Mouse (Mus musculus): ENCODE measurements around the gene Parp6. TPM values are rescaled to one million over a fixed set of nuclear protein-coding genes. Genes with fewer than 3 reads are reported as not detected.
A peak's percentile ranks its signal among the peaks of the same experiment; 100 is the strongest.

Parp6 gene
- polyA plus RNA-seq, 1 experiment = 28.3 TPM

GRCm38 (mm10) chr9:59658146-59658545, 41.1 kb downstream of the Parp6 start:
- Histone ChIP-seq H3K9me3 (replicated peaks; ENCODE audit: control insufficient read depth, insufficient read depth, low read length, poor library complexity, severe bottlenecking) (no peaks in the 10 kb centered on the region), H3K27me3 (ENCODE audit: control insufficient read depth, insufficient read depth, low read length, poor library complexity, severe bottlenecking) (no peaks in the 10 kb centered on the region), H3K9ac (ENCODE audit: low read depth, poor library complexity, severe bottlenecking) (peak overlapping the region; percentile 89), H3K4me3 (ENCODE audit: low read depth, low read length) (peak overlapping the region; percentile 93), H3K36me3 (ENCODE audit: control insufficient read depth, insufficient read depth, low read length, poor library complexity, severe bottlenecking) (peaks cover 36% of the 10 kb centered on the region), H3K27ac (ENCODE audit: insufficient read depth, low read length) (peak overlapping the region; percentile 52), H3K4me1 (ENCODE audit: control insufficient read depth, insufficient read depth, low read length) (peaks cover 2% of the 10 kb centered on the region)
- TF ChIP-seq EP300 (IDR thresholded peaks at IDR 0.05; ENCODE audit: insufficient read depth, low read depth, low read length) = no peak
- no peak for TF ChIP-seq CTCF (IDR thresholded peaks at IDR 0.05; ENCODE audit: low read depth, low read length)
- TF ChIP-seq POLR2A (IDR thresholded peaks at IDR 0.05; ENCODE audit: insufficient read depth, low read length) = no peak

- peak overlapping the region; percentile 55 for H3K27ac ChIP-seq (ENCODE audit: insufficient read depth, low read length)
- H3K36me3 ChIP-seq (ENCODE audit: control insufficient read depth, insufficient read depth, low read length, poor library complexity, severe bottlenecking) = peaks cover 48% of the 10 kb centered on the region
- H3K4me3 ChIP-seq (ENCODE audit: low read depth, low read length) = peak overlapping the region; percentile 93
- H3K9ac ChIP-seq (ENCODE audit: low read depth, poor library complexity, severe bottlenecking) = peak overlapping the region; percentile 89
- H3K4me1 ChIP-seq (ENCODE audit: control insufficient read depth, insufficient read depth, low read length) = peaks cover 3% of the 10 kb centered on the region
- peak; percentile 69 for TF ChIP-seq CTCF (IDR thresholded peaks at IDR 0.05; ENCODE audit: low read depth, low read length)
- TF ChIP-seq POLR2A (IDR thresholded peaks at IDR 0.05; ENCODE audit: insufficient read depth, low read length) = peak; percentile 89
- TF ChIP-seq EP300 (IDR thresholded peaks at IDR 0.05; ENCODE audit: insufficient read depth, low read depth, low read length) = peak; percentile 90
- H3K27me3 ChIP-seq (ENCODE audit: control insufficient read depth, insufficient read depth, low read length, poor library complexity, severe bottlenecking) = no peaks in the 10 kb centered on the region
- no peaks in the 10 kb centered on the region for H3K9me3 ChIP-seq (replicated peaks; ENCODE audit: control insufficient read depth, insufficient read depth, low read length, poor library complexity, severe bottlenecking)
These were observed 42.2 kb downstream of the Parp6 start for GRCm38 (mm10) chr9:59659036-59660026.

- Histone ChIP-seq H3K4me1 (ENCODE audit: control insufficient read depth, insufficient read depth, low read length) (peaks cover 3% of the 10 kb centered on the region), H3K9ac (ENCODE audit: low read depth, poor library complexity, severe bottlenecking) (peak overlapping the region; percentile 15), H3K4me3 (ENCODE audit: low read depth, low read length) (peak overlapping the region; percentile 70), H3K27me3 (ENCODE audit: control insufficient read depth, insufficient read depth, low read length, poor library complexity, severe bottlenecking) (no peaks in the 10 kb centered on the region), H3K27ac (ENCODE audit: insufficient read depth, low read length) (no peak overlapping the region), H3K9me3 (replicated peaks; ENCODE audit: control insufficient read depth, insufficient read depth, low read length, poor library complexity, severe bottlenecking) (no peaks in the 10 kb centered on the region), H3K36me3 (ENCODE audit: control insufficient read depth, insufficient read depth, low read length, poor library complexity, severe bottlenecking) (peaks cover 58% of the 10 kb centered on the region)
- TF ChIP-seq CTCF (IDR thresholded peaks at IDR 0.05; ENCODE audit: low read depth, low read length) (no peak), EP300 (IDR thresholded peaks at IDR 0.05; ENCODE audit: insufficient read depth, low read depth, low read length) (no peak), POLR2A (IDR thresholded peaks at IDR 0.05; ENCODE audit: insufficient read depth, low read length) (no peak)
These were observed 43.3 kb downstream of the Parp6 start for GRCm38 (mm10) chr9:59660421-59660820.

GRCm38 (mm10) chr9:59661298-59661975, 44.4 kb downstream of the Parp6 start:
- TF ChIP-seq EP300 (IDR thresholded peaks at IDR 0.05; ENCODE audit: insufficient read depth, low read depth, low read length) = no peak
- no peak for TF ChIP-seq CTCF (IDR thresholded peaks at IDR 0.05; ENCODE audit: low read depth, low read length)
- no peak for TF ChIP-seq POLR2A (IDR thresholded peaks at IDR 0.05; ENCODE audit: insufficient read depth, low read length)
- peaks cover 3% of the 10 kb centered on the region for H3K4me1 ChIP-seq (ENCODE audit: control insufficient read depth, insufficient read depth, low read length)
- peak overlapping the region; percentile 70 for H3K4me3 ChIP-seq (ENCODE audit: low read depth, low read length)
- no peaks in the 10 kb centered on the region for H3K9me3 ChIP-seq (replicated peaks; ENCODE audit: control insufficient read depth, insufficient read depth, low read length, poor library complexity, severe bottlenecking)
- no peak overlapping the region for H3K27ac ChIP-seq (ENCODE audit: insufficient read depth, low read length)
- H3K27me3 ChIP-seq (ENCODE audit: control insufficient read depth, insufficient read depth, low read length, poor library complexity, severe bottlenecking) = no peaks in the 10 kb centered on the region
- no peak overlapping the region for H3K9ac ChIP-seq (ENCODE audit: low read depth, poor library complexity, severe bottlenecking)
- H3K36me3 ChIP-seq (ENCODE audit: control insufficient read depth, insufficient read depth, low read length, poor library complexity, severe bottlenecking) = peaks cover 68% of the 10 kb centered on the region

GRCm38 (mm10) chr9:59663226-59663625, 46.1 kb downstream of the Parp6 start:
- Histone ChIP-seq H3K27me3 (ENCODE audit: control insufficient read depth, insufficient read depth, low read length, poor library complexity, severe bottlenecking) (no peaks in the 10 kb centered on the region), H3K4me3 (ENCODE audit: low read depth, low read length) (peak overlapping the region; percentile 22; the same call in 1 of the 2 replicates), H3K36me3 (ENCODE audit: control insufficient read depth, insufficient read depth, low read length, poor library complexity, severe bottlenecking) (peaks cover 85% of the 10 kb centered on the region), H3K4me1 (ENCODE audit: control insufficient read depth, insufficient read depth, low read length) (peaks cover 4% of the 10 kb centered on the region), H3K27ac (ENCODE audit: insufficient read depth, low read length) (no peak overlapping the region), H3K9ac (ENCODE audit: low read depth, poor library complexity, severe bottlenecking) (no peak overlapping the region), H3K9me3 (replicated peaks; ENCODE audit: control insufficient read depth, insufficient read depth, low read length, poor library complexity, severe bottlenecking) (no peaks in the 10 kb centered on the region)
- TF ChIP-seq CTCF (IDR thresholded peaks at IDR 0.05; ENCODE audit: low read depth, low read length) (no peak), EP300 (IDR thresholded peaks at IDR 0.05; ENCODE audit: insufficient read depth, low read depth, low read length) (no peak), POLR2A (IDR thresholded peaks at IDR 0.05; ENCODE audit: insufficient read depth, low read length) (no peak)

All from ES-Bruce4 (cell line).